Mouse (Mus musculus): ENCODE measurements around the gene Chrna1. TPM values are rescaled to one million over a fixed set of nuclear protein-coding genes. Genes with fewer than 3 reads are reported as not detected.
"Not testable (repeated sequence)": the region's sequence is repeated elsewhere in the genome, so short reads cannot be mapped to it uniquely, and the experiment has no call there.

Chrna1 gene
- polyA plus RNA-seq, 1 experiment from 2014 or later: 0.42 TPM

DNA sequence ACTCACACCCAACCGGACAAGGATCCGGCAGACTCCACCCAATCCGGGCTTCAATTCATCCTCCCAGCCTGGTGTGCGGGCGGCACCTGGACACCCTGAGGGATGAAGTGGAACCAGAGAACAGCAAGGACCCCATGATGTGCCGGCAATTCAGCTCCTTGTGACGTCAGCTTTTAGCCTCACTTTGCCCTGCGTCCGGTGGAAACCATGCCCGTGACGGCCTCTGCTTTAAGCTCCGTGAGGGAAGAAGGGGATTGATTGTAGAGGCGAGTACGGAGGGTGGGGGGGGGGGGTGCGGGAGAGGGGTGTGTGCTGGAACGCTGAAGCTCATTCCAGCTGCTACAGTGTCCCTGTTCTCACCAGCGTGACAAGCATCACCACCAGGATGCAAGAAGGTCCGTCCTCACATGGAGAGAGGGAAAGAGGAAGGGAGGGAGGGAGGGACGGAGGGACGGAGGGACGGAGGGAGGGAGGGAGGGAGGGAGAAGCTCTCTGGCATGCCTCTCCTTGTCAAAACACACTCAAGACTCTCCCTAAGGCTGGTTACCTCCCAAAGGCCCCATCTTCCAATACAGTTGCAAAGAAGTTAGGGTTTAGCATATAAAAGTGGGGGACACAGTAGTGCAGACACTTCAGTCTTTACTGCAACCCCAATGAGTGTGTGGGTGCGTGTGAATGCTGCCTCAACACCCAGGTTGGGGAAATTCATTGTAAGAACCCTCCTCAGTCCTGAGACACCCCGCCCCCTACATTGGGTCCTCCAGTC, 19.1 kb downstream of the Chrna1 start:
- DNase-seq (ENCODE audit: low spot score): no peak

DNA sequence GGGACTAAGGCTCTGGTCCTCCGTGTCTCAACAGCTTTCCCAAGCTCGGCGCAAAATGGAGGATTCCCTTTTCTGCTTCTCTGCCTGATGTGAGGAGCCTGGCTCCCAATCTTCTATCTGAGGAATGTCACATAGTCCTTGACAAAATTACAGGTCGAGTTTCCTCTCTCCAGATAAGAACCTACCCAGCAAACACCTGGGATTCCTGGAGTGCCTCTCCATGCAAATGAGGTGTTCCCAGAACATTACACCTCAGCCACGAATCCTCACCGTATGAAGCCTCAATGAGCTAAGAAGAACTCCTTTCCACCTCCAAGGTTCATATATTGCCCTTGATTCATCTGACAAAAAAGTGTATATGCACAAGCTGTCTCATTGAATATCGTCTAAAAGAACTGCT, 19.7 kb downstream of the Chrna1 start:
- no peak for DNase-seq (ENCODE audit: low spot score)

DNA sequence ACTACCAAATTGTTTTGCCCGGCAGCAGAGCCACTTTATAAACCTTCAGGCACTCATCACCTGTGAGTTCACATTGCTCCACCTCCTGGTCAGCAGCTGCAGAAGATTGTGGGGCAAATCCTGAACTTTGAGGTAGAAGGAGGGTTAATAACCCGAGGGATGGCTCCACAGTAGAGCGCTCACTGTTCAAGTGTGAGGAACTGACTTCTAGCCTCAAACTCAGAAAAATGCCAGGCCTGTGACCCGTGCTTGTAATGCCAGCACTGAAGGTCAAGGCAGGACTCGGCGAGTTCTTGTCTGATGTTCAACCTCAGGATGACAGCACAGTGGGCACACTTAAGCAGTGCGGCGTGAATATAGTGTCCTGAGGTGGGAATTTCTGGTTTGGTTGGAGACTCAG, 22.2 kb downstream of the Chrna1 start:
- DNase-seq (ENCODE audit: low spot score): no peak

DNA sequence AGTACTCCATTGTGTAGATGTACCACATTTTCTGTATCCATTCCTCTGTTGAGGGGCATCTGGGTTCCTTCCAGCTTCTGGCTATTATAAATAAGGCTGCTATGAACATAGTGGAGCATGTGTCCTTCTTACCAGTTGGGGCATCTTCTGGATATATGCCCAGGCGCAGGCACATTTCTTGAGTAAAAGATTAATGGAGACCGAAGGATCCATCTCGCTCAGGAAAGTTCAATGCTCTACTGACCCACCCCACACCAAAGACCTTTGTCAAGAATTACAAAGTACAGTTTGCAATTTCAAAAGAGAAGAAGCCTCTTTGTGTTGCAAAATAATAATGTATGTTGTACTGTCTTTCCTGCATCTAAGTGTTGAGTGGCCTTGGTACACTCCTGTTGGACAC, 23.1 kb downstream of the Chrna1 start:
- DNase-seq (ENCODE audit: low spot score): not testable (repeated sequence)

DNA sequence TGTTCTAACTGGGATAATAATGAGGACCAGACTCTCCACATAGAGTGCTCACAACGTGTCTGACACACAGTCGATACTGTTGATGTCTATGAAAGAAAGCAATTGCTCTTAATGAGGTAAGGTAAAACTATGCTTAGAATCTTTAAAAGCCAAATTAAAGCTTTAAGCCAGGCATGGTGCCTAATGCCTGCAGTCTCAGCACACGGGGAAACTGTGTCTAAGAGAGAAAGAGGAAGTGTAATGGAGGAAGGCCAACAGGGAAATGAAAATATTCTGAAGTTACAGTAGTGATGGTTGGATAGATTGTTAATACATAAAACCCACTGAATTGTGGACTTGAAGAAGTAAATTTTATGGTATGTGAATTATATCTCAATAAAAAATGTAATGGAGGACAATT, 25.7 kb downstream of the Chrna1 start:
- DNase-seq (ENCODE audit: low spot score): no peak

DNA sequence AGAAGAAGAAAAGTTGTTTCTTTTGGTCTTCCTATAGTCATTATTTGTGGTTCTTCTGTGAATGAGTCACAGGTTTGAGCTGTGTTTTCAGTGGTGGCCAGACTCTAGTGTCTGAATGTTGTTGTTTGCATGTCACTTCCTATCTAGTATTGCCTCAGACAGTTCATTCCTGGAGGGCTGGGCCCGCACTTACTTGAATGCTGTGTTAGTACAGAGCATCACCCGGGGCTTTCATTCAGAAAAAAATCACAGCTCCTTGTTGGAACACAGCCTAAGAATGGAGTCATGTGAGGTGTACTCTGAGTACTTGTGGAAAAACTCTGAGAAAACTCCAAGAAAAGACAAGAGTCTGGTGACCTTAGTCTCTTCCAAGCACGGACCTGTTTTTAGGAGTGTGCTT, 27.2 kb downstream of the Chrna1 start:
- DNase-seq (ENCODE audit: low spot score): no peak

DNA sequence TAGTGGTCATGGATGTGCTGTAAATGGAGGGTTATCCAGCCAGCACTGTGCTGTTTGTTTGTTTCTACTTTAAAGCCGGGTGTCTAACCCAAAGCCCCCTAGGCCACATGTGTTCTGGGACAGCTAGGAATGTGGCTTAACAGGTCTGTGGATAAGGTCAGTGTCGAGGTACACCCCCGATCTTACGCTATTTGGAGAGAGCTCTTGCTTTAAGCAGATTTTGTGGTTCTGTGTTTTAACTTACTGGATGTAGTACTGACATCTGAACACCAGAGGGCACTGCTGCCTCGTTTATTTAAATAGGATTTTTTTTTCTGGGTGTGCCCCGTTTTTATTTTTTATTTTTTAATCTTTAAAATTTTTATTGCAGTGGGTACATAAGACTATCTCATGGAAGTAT, 29.4 kb downstream of the Chrna1 start:
- DNase-seq (ENCODE audit: low spot score): peak; percentile 68

DNA sequence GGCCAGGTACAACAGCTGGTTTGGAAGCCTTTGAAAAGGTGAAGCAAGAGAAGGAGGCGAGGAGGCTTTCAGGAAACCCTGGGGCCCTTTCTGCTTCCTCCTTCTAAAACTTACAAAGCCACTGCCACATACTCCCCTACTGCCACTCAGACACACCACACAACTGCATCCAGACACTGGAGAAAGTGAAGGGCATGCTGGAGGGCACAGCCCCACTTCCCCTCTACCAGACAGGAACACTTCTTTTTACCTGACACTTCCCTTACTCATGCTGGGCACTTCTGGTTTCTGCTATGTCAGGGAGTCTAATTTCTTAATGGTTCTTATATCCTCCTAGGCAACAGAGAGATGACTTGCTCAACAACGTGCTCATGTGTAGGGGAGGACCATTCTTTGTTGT, 31.6 kb downstream of the Chrna1 start:
- DNase-seq (ENCODE audit: low spot score): peak; percentile 9

DNA sequence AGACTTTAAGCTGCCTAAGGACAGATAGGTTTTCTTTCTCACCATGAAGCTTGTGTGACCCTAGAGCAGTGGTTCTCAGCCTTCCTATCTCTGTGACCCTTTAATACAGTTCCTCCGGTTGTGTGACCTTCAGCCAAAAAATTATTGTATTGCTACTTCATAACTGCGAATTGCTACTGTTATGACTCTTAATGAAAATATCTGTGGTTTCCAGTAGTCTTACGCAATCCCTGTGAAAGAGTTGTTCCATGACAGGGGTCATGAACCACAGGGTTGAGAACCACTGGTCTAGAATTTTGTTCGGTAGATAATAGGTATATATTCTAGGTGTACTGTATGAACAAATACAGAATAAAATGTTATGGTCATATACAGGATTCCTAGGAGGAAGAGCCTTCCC, 32.9 kb downstream of the Chrna1 start:
- DNase-seq (ENCODE audit: low spot score): no peak

DNA sequence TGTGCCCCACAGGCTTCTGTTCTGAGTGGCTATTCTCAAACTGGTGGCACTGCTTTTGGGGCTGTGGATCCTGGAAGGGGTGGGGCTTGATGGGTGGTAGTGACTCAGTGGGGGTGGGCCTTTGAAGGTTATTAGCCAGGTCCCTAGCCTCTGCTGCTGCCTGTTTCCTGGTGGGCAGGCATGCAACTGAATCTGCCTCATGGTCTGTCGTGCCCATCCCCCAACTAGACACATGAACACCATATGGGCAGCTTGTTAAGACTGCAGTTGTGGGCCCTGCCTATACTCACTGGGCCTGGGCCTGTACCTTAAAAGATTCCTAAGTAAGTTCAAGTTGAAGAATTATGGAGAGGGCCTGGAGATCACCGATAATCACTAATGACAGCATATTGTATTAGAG, 34.6 kb downstream of the Chrna1 start:
- DNase-seq (ENCODE audit: low spot score): no peak

DNA sequence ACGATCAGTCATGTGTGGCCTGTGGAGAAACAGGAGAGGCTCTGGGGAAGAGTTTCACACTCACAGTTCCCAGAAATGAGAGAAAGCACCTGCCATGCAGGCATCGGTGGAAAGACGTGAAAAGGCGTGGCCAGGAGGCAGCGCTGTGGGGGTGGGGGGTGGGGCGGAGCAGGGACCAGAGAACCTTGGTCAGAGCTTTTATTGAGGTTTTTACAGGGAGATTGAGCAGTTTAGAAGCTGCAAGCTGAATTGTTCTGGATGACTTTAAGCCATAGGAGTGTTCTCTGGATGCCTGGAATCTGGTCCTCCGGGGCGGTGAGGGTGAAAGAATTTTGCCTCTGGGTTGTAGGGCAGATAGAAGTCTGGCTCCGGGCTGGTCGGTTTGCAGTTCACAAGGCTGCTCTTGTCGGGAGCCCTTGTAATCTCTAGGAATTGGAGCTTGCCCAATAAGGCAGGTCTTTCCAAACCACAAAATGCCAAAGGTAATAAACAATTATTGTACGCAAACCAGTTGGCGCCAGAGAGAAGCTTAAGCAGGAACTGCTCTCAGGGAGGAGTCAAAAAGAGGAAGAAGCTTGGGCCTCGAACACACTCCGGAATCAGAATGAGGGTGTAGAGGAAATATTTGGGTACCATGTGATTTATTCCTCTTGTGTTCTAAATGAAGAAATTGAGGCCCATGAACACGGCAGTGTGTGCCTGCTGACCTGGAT, 39.5 kb downstream of the Chrna1 start:
- peak; percentile 33 for DNase-seq (ENCODE audit: low spot score)

DNA sequence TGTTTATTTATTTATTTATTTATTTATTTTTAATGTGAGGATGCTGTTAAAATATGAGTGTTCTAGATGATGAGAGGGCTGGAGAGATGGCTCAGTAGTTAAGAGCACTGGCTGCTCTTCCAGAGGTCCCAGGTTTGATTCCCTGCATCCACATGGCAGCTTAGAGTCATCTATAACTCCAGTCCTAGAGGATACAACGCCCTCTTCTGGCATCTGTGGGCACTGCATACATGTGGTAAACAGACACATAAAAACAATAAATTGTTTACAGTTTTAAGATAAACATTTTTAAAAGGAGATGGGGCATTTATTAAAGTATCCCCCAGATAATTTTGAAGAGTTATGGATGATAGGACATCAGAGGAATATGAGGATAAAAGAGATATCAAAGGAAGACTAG, 40.4 kb downstream of the Chrna1 start:
- no peak for DNase-seq (ENCODE audit: low spot score)

DNA sequence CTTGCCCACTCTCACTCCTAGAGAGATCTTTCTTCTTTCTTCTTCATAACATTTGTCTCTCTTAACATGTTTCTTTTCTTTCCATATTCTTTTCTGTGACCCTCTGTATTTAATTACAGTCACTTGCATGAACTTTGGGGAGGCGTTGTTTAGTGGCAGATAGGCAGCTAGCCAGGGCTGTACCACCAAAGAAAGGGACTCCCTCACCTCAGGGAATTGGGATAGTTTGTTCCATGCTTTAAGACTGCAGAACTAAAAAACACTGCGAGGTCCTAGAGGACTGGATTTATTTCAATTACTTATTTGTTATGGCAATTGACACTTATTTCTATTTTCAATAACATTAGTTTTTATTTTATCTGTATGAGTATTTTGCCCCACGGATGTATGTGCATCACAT, 41.0 kb downstream of the Chrna1 start:
- no peak for DNase-seq (ENCODE audit: low spot score)

DNA sequence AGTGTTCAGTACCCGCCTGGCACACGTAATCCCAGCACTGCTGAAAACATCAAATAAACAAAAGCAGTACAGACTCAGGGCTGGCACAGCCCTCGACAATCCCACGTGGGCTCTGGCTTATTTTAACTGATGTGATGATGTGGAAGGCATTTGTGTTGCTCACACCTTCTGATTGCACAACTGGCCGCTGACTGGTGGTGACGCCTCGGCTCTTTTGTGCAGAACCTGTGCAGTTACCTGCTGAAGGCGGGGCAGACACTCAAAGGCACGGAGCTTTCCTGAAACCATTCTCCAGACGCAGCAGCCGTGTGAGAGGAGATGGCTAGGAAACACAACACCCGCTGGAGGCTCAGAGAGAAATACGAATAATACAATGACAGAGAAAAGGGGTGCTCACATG, 41.5 kb downstream of the Chrna1 start:
- DNase-seq (ENCODE audit: low spot score): no peak

DNA sequence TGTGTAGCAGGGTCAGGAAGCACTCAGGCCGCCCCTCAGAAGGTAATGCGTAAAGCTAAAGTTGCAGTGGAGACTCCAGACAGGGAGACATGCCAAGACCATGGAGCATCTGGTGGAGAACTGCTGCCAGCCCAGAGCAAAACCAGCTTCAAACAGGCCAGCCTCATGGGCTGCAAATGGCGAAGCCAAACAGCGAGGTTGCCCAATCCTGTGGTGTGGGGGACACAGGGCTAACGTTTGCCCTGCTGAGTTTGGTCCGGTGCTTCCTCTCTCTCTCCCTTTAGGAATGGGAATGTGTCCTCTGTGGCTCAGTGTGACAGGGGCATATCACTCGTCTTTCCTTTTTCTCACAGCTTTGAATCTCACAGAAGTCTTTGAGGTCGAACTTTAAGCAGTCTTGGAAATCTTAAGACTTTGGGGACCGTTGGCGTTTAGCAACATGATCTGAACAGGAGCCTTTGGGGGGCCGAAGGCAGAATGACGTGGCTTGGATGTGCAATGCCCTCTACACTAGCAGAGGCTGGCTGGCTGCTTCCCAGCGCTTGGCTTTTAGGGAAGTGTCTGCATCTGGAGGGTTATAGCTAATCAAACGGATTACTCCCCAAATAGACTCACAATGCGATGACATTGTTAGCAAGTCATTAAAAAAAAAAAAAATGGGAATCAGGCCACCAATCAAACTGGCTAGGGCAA, 43.9 kb downstream of the Chrna1 start:
- DNase-seq (ENCODE audit: low spot score): no peak

DNA sequence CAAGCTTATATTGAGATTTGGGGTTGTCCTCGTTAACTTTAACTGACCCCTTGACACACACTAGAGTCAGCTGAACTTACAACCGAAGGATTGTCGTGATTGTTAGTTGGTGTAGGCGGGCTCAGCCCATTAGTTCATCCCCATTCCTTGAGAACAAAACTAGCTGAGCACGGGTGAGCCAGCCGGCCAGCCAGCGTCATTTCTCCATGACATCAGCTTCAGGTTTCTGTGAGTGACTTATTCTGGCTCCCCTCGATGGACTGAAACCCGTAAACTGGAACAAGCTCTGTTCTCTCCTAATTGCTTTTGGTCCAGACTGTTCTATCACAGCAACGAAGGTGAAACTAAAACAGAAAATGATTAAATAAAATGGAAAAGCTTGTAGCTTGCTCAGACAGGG, 45.4 kb downstream of the Chrna1 start:
- no peak for DNase-seq (ENCODE audit: low spot score)

DNA sequence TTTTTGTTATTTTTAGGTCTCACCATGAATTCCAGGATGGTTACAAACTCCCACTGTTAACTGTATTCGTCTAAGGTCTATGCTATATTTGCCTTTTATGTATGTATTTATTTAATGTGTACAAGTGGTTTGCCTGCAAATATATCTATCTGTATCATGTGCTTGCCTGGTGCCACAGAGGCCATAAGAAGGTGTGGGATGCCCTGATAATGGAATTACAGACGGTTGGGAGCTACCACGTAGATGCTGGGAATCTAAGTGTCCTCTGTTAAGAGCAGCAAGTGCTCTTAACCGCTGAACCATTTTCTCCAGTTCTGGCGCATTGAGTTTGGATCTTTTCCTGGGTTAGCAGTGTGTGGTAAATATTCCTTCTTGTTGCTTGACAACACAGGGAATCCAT, 49.7 kb downstream of the Chrna1 start:
- no peak for DNase-seq (ENCODE audit: low spot score)

DNA sequence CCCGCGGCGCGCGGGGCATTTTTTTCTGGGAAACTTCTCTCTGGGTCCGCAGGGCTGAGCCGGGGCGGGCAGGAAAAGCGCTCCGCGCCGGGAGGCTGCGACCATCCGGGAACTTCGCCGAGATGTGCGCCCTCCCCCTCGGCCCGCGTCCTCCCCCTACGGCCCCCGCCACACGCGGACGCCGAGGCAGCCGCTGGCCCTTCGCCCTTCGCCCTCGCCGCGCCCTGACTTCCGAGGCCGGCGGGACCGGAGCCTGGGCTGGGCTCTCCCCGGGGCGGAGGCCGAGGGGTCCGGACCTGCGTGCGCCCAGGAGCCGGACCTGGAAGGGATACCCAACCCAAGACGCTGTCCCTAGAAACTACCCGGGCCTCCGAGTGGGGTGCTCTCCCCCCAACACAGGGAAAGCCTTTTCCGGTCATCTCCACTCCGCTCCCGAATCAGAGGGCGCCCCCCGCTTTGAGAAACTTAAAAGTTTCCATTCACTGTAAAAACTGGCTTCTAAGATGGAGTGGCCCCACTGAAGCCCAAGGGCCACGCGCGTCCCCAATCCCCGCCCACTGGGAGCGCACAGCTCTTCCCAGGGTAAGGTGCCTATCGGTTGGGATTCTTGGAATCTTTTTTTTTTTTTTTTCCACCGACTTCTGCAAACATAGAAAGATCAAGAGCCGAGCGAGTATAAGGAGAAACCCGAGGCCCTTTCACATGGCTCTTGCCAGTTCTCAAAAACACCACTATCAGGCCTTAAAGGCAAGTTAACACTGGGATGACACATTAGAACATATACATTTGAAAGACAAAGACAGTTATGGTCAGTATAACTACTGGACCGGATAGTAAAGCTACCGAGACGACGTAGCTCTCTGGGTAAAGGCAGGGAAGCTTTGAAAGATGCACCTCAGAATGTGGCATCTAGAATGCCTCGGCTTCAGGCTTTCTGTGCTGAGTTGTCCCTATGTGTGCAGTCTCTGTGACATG, 50.5 kb downstream of the Chrna1 start, which contains the start of gene Wipf1:
Wipf1 (minus strand) TSS at position 379 of the 975 bp plus-strand sequence.
- DNase-seq (ENCODE audit: low spot score): peak; percentile 28

DNA sequence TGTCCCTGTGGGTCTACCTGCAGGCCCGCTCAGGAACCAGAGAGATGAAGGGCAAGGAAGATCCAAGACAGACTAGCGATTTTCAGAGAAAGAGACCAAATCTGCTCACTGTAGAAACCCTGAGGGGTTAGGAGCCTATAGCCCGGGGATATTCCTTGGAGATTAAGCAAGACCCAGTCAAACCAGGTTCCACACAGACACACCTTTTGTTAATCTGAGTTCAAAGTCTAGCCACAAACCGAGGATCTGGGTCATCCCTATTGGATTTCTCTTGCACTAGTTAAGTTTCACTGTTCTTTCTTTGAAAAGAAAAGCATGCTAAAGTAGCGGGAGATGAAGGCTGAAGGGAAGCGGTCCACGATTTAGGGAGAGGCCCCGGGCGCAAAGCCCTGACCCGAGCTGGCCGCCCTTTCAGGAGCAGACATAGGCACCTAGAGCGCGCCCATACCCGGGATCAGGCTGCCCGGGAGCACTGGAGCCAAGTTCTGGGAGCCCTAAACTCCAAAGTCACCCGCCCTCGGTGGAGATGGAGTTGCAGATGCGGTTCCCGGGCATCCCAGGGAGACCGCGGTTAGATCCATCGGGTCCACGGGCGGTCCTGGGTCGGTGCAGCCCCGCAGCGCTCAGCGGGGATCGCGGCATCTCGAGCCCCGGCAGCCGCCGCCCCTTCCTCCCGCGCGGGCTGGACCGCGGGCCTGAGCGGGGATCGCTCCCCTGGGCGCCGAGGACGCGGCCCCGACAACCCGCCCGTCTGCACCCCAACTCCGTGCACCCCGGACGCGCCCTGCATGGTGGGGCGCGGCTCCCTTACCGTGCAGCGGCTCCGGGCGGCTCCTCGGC, 51.4 kb downstream of the Chrna1 start:
- DNase-seq (ENCODE audit: low spot score): no peak

DNA sequence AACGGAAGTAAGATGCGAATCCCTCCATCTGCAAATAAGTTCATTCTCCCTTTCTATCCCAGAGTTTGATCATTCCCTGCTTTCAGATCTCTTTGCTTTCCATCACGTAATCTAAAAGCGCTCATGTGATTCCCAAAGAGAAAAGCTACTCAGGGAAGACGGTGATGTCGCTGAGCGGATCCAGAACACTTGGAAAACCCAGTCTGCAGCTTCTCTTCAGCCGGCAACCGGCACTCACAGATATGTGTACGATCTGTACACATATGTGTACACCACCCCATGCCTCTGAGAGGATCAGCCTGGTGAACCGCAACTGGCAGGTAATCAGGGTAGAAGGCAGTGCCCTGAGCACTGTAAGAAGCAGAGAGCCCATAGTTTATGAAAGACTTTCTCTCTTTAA, 52.2 kb downstream of the Chrna1 start:
- no peak for DNase-seq (ENCODE audit: low spot score)

All from thymus, postnatal 0 days (tissue).